10 mouse cellular contexts compared by ENCODE assay signal in the genomic region with DNA sequence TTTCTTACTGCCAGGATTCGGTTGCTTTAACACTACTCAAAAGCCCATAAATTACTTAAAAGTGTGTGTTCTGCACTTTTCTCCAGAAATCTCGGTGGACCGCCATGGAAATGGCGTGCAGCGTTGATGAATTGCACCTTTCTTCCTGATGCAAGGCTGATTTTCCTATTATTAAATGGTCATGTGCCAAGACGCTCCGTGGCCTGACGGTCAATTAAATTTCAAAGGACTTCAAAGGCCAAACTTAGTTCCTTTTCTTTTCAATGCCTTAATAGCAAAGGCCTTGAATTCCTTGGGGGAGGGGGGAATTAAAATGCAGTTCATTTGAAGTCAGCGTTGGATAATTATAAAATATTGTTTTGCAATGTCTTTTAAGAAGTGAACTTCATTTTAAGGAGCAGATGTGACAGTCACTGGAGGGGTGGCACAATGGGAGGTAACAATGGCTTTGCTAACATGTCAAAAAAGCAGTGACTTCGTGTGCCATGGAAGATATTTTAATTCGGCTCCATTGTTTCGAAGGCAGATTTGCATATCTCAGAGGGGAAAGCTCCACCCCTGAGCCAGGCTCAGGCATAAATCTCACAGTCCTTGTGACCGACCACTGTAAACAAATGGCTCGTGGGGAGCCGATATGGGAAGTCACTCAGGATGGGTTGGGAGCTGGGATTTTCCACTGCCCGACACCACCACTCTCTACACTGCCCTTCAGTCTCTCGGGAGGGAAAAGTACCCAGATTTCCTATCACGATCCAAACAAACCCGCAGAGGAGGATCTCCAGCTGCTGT. TPM values are rescaled to one million over a fixed set of nuclear protein-coding genes. Genes with fewer than 3 reads are reported as not detected.
DNase-seq lines count a peak whose midpoint lies in the region; ATAC-seq and TF ChIP-seq lines count a peak whose summit lies in the region.
"Had no signal": no experiment of that assay in that cellular context is flagged by ENCODE, and none has a peak within 500 bp of the region (broad histone marks: within the 10 kb centered on the region; RNA-seq: fewer than 3 reads in every experiment).

No protein-coding gene starts in this region.

- no peaks in the 10 kb centered on the region for H3K9me3 ChIP-seq in heart, postnatal 0 days (replicated peaks; ENCODE audit: control insufficient read depth, low read length)
- H3K9me3 ChIP-seq in intestine, postnatal 0 days (ENCODE audit: control insufficient read depth) = no peaks in the 10 kb centered on the region
- H3K9me3 ChIP-seq in neural tube, embryonic 14.5 days (ENCODE audit: control insufficient read depth, low read length) = no peaks in the 10 kb centered on the region
- H3K9me3 ChIP-seq: limb, embryonic 15.5 days had no signal

- no peaks in the 10 kb centered on the region for H3K4me1 ChIP-seq in heart, postnatal 0 days (ENCODE audit: control insufficient read depth, insufficient read depth)
- H3K4me1 ChIP-seq in intestine, postnatal 0 days (replicated peaks; ENCODE audit: control insufficient read depth, insufficient read depth, low read length) = no peaks in the 10 kb centered on the region
- H3K4me1 ChIP-seq in neural tube, embryonic 14.5 days (ENCODE audit: control insufficient read depth, insufficient read depth, low read length) = 0 out of 2 replicates have a peak, but pooled peaks cover 2% of the 10 kb centered on the region

- H3K27me3 ChIP-seq in heart, postnatal 0 days (ENCODE audit: control insufficient read depth, insufficient read depth, low read length) = no peaks in the 10 kb centered on the region
- no peaks in the 10 kb centered on the region for H3K27me3 ChIP-seq in intestine, postnatal 0 days (replicated peaks; ENCODE audit: control insufficient read depth, insufficient read depth, low read length)
- no peaks in the 10 kb centered on the region for H3K27me3 ChIP-seq in neural tube, embryonic 14.5 days (ENCODE audit: control insufficient read depth, insufficient read depth, low read length)
- H3K27me3 ChIP-seq: limb, embryonic 15.5 days had no signal

- no peak for TF ChIP-seq EP300 in heart, postnatal 0 days (IDR thresholded peaks at IDR 0.05; ENCODE audit: low read depth)

- H3K36me3 ChIP-seq in heart, postnatal 0 days (replicated peaks; ENCODE audit: control insufficient read depth, insufficient read depth, low read length) = no peaks in the 10 kb centered on the region
- no peaks in the 10 kb centered on the region for H3K36me3 ChIP-seq in intestine, postnatal 0 days (ENCODE audit: control insufficient read depth, insufficient read depth)
- no peaks in the 10 kb centered on the region for H3K36me3 ChIP-seq in neural tube, embryonic 14.5 days (ENCODE audit: control insufficient read depth, insufficient read depth, low read length)
- H3K36me3 ChIP-seq: limb, embryonic 15.5 days had no signal

- TF ChIP-seq CTCF in heart, postnatal 0 days (IDR thresholded peaks at IDR 0.05; ENCODE audit: low read depth) = no peak
- no peak for TF ChIP-seq CTCF in intestine, postnatal 0 days (IDR thresholded peaks at IDR 0.05; ENCODE audit: low read depth)

- H3K4me3 ChIP-seq in heart, postnatal 0 days (ENCODE audit: low read depth, low read length) = peak overlapping the region; percentile 11; the same call in 1 of the 2 replicates
- H3K4me3 ChIP-seq in intestine, postnatal 0 days (ENCODE audit: low read depth, low read length) = no peak overlapping the region
- no peak overlapping the region for H3K4me3 ChIP-seq in neural tube, embryonic 14.5 days (ENCODE audit: low read depth, low read length)
- H3K4me3 ChIP-seq: gastrocnemius, adult 2 months; limb, embryonic 15.5 days had no signal

- ATAC-seq in heart, postnatal 0 days (ENCODE audit: insufficient read depth, low read depth) = peak; percentile 27; the same call in 1 of the 2 replicates
- no peak for ATAC-seq in intestine, postnatal 0 days
- ATAC-seq in neural tube, embryonic 14.5 days (ENCODE audit: low read depth) = peak; percentile 67; the same call in 1 of the 2 replicates

- WGBS in heart, postnatal 0 days = 41% methylated on average over 19 of the region's 19 CpGs
- 42% methylated on average over 19 of the region's 19 CpGs for WGBS in intestine, postnatal 0 days
- 9% methylated on average over 19 of the region's 19 CpGs for WGBS in neural tube, embryonic 14.5 days

- H3K9ac ChIP-seq in heart, postnatal 0 days (replicated peaks; ENCODE audit: low read depth, low read length) = no peak overlapping the region
- no peak overlapping the region for H3K9ac ChIP-seq in intestine, postnatal 0 days (ENCODE audit: low read depth, low read length)
- H3K9ac ChIP-seq in neural tube, embryonic 14.5 days (replicated peaks; ENCODE audit: low read depth, low read length) = no peak overlapping the region
- H3K9ac ChIP-seq: limb, embryonic 15.5 days had no signal

- peak overlapping the region; percentile 38 for H3K4me2 ChIP-seq in heart, postnatal 0 days (ENCODE audit: low read depth, low read length)
- H3K4me2 ChIP-seq in intestine, postnatal 0 days (replicated peaks; ENCODE audit: low read depth) = peak overlapping the region; percentile 39
- 0 out of 2 replicates have a peak overlapping the region, but pooled peaks have one; percentile 0 for H3K4me2 ChIP-seq in neural tube, embryonic 14.5 days (ENCODE audit: low read depth, low read length)
- H3K4me2 ChIP-seq: limb, embryonic 15.5 days had no signal

- DNase-seq in heart, postnatal 0 days (ENCODE audit: low spot score) = no peak
- DNase-seq in heart, adult 8-10 months (ENCODE audit: low spot score) = no peak
- peak; percentile 22 for DNase-seq in brain, embryonic 18.5 days (ENCODE audit: low read depth, low spot score)
- no peak for DNase-seq in right cerebral cortex, postnatal 25 days
- DNase-seq in urinary bladder, adult 2 months (ENCODE audit: low spot score) = no peak
- DNase-seq in frontal cortex, adult 2 months (ENCODE audit: extremely low spot score in 1 of 2, low spot score in 1 of 2) = no peak
- DNase-seq: gastrocnemius, adult 2 months had no signal

- H3K27ac ChIP-seq in heart, postnatal 0 days (ENCODE audit: low read depth) = no peak overlapping the region
- no peak overlapping the region for H3K27ac ChIP-seq in intestine, postnatal 0 days (ENCODE audit: low read depth, low read length)
- no peak overlapping the region for H3K27ac ChIP-seq in neural tube, embryonic 14.5 days (ENCODE audit: low read depth, low read length)
- H3K27ac ChIP-seq: gastrocnemius, adult 2 months; limb, embryonic 15.5 days had no signal

RNA-seq across cellular contexts. Expression of gene Irs2, which starts 27.6 kb away (rescaled TPM):
- 39.3 and 53.4 TPM in 2 replicates for total RNA-seq in heart, postnatal 0 days (2014; rRNA removed; ENCODE audit: low replicate concordance)
- polyA plus RNA-seq in heart, postnatal 0 days (2015; fragmentation: Nextera tagmentation; extraction: Ambion mirVana) = 1.6 and 2.0 TPM in 2 replicates
- 10 to 100 TPM in 1 of 4 experiments, 1 to 10 TPM in 3; 4.7 to 13.0 (median 6.8) TPM for total RNA-seq in heart, adult 8-10 months (2022)
- 6.0 and 7.7 TPM in 2 replicates for polyA plus RNA-seq in intestine, postnatal 0 days (2015; fragmentation: Nextera tagmentation; extraction: Ambion mirVana)
- 5.6 and 6.1 TPM in 2 replicates for polyA plus RNA-seq in neural tube, embryonic 14.5 days (2014; fragmentation: Nextera tagmentation; extraction: Ambion mirVana)
- polyA plus RNA-seq in urinary bladder, adult 2 months (2012; rRNA removed) = 8.5 and 13.4 TPM in 2 replicates
- 13.0 and 16.6 TPM in 2 replicates for polyA plus RNA-seq in frontal cortex, adult 2 months (2012; rRNA removed)
